Comparison of ENCODE assay signal across 8 mouse cellular contexts in genomic region chr2:33736722-33737121, GRCm38 (mm10).
DNase-seq lines count a peak whose midpoint lies in the region; ATAC-seq lines count a peak whose summit lies in the region.

No protein-coding gene starts in this region.

- no peak overlapping the region for H3K27ac ChIP-seq in intestine, embryonic 14.5 days (ENCODE audit: low read depth)
- no peak overlapping the region for H3K27ac ChIP-seq in intestine, embryonic 16.5 days (ENCODE audit: low read length)
- no peak overlapping the region for H3K27ac ChIP-seq in embryonic facial prominence, embryonic 11.5 days (replicated peaks; ENCODE audit: low read depth, low read length)
- H3K27ac ChIP-seq in hindbrain, embryonic 13.5 days = peak overlapping the region; percentile 46; the same call in 1 of the 2 replicates
- no peak overlapping the region; the same call in 1 of the 2 replicates for H3K27ac ChIP-seq in midbrain, embryonic 16.5 days (ENCODE audit: low read length)

- H3K27me3 ChIP-seq in intestine, embryonic 14.5 days (replicated peaks; ENCODE audit: control insufficient read depth, insufficient read depth, low read length) = no peaks in the 10 kb centered on the region
- H3K27me3 ChIP-seq in intestine, embryonic 16.5 days (replicated peaks; ENCODE audit: control insufficient read depth, insufficient read depth, low read length) = no peaks in the 10 kb centered on the region
- H3K27me3 ChIP-seq in embryonic facial prominence, embryonic 11.5 days (ENCODE audit: control insufficient read depth, insufficient read depth, low read length) = no peaks in the 10 kb centered on the region
- H3K27me3 ChIP-seq in hindbrain, embryonic 13.5 days = no peaks in the 10 kb centered on the region
- no peaks in the 10 kb centered on the region for H3K27me3 ChIP-seq in midbrain, embryonic 16.5 days (ENCODE audit: control insufficient read depth, insufficient read depth, low read depth, low read length)

- no peaks in the 10 kb centered on the region for H3K9me3 ChIP-seq in intestine, embryonic 14.5 days (ENCODE audit: control insufficient read depth, low read length)
- no peaks in the 10 kb centered on the region for H3K9me3 ChIP-seq in intestine, embryonic 16.5 days (ENCODE audit: control insufficient read depth, low read length)
- H3K9me3 ChIP-seq in embryonic facial prominence, embryonic 11.5 days (replicated peaks; ENCODE audit: control insufficient read depth, low read length) = no peaks in the 10 kb centered on the region
- H3K9me3 ChIP-seq in hindbrain, embryonic 13.5 days = no peaks in the 10 kb centered on the region
- no peaks in the 10 kb centered on the region for H3K9me3 ChIP-seq in midbrain, embryonic 16.5 days (replicated peaks; ENCODE audit: control insufficient read depth, low read length, poor library complexity, severe bottlenecking)

- no peak overlapping the region for H3K4me3 ChIP-seq in intestine, embryonic 14.5 days (ENCODE audit: low read depth, low read length)
- no peak overlapping the region for H3K4me3 ChIP-seq in intestine, embryonic 16.5 days (ENCODE audit: low read length)
- no peak overlapping the region for H3K4me3 ChIP-seq in embryonic facial prominence, embryonic 11.5 days (ENCODE audit: low read depth, low read length)
- H3K4me3 ChIP-seq in hindbrain, embryonic 13.5 days = no peak overlapping the region
- no peak overlapping the region for H3K4me3 ChIP-seq in midbrain, embryonic 16.5 days (ENCODE audit: low read depth, low read length)

- no peak overlapping the region for H3K4me2 ChIP-seq in intestine, embryonic 14.5 days (ENCODE audit: low read length)
- no peak overlapping the region for H3K4me2 ChIP-seq in intestine, embryonic 16.5 days (ENCODE audit: low read depth, low read length)
- H3K4me2 ChIP-seq in embryonic facial prominence, embryonic 11.5 days (ENCODE audit: low read depth, low read length) = no peak overlapping the region
- no peak overlapping the region for H3K4me2 ChIP-seq in hindbrain, embryonic 13.5 days
- no peak overlapping the region for H3K4me2 ChIP-seq in midbrain, embryonic 16.5 days (ENCODE audit: low read length)

- 5% methylated on average over 2 of the region's 2 CpGs for WGBS in intestine, embryonic 14.5 days
- 7% methylated on average over 2 of the region's 2 CpGs for WGBS in intestine, embryonic 16.5 days
- 0% methylated on average over 2 of the region's 2 CpGs for WGBS in embryonic facial prominence, embryonic 11.5 days
- WGBS in hindbrain, embryonic 13.5 days = 5% methylated on average over 2 of the region's 2 CpGs
- 0% methylated on average over 2 of the region's 2 CpGs for WGBS in midbrain, embryonic 16.5 days

- DNase-seq in intestine, embryonic 14.5 days (ENCODE audit: low spot score) = peak; percentile 80
- DNase-seq in adrenal gland, postnatal 36 days = peak; percentile 67 to 78
- peak; percentile 78 for DNase-seq in embryonic facial prominence, embryonic 11.5 days (ENCODE audit: low spot score)
- peak; percentile 55 to 57 for DNase-seq in left cerebral cortex, postnatal 36 days (ENCODE audit: low spot score in 2 of 2)
- DNase-seq in spleen, postnatal 4 days (ENCODE audit: low spot score in 2 of 2) = peak; percentile 62 to 81

- intact Hi-C loops in left cerebral cortex, postnatal 36 days (cut with DNase I) = no loop called here

- H3K4me1 ChIP-seq in intestine, embryonic 14.5 days (replicated peaks; ENCODE audit: control insufficient read depth, insufficient read depth, low read length) = no peaks in the 10 kb centered on the region
- no peaks in the 10 kb centered on the region for H3K4me1 ChIP-seq in intestine, embryonic 16.5 days (ENCODE audit: control insufficient read depth, insufficient read depth, low read length)
- H3K4me1 ChIP-seq in embryonic facial prominence, embryonic 11.5 days (ENCODE audit: control insufficient read depth, insufficient read depth, low read length) = no peaks in the 10 kb centered on the region
- peaks cover 20% of the 10 kb centered on the region for H3K4me1 ChIP-seq in hindbrain, embryonic 13.5 days (replicated peaks)
- peaks cover 2% of the 10 kb centered on the region; the same call in 1 of the 2 replicates for H3K4me1 ChIP-seq in midbrain, embryonic 16.5 days (ENCODE audit: control insufficient read depth, insufficient read depth, low read length)

- H3K9ac ChIP-seq in intestine, embryonic 14.5 days (ENCODE audit: low read length) = no peak overlapping the region
- H3K9ac ChIP-seq in intestine, embryonic 16.5 days (ENCODE audit: low read depth, low read length) = no peak overlapping the region
- H3K9ac ChIP-seq in embryonic facial prominence, embryonic 11.5 days (replicated peaks; ENCODE audit: low read length) = no peak overlapping the region
- H3K9ac ChIP-seq in hindbrain, embryonic 13.5 days = no peak overlapping the region
- H3K9ac ChIP-seq in midbrain, embryonic 16.5 days (ENCODE audit: low read depth, low read length) = no peak overlapping the region; the same call in 1 of the 2 replicates

- no peak for ATAC-seq in intestine, embryonic 14.5 days (replicated peaks; ENCODE audit: low FRiP score, low TSS enrichment, low read depth)
- ATAC-seq in intestine, embryonic 16.5 days = no peak
- ATAC-seq in embryonic facial prominence, embryonic 11.5 days (replicated peaks; ENCODE audit: insufficient number of reproducible peaks, low FRiP score, low TSS enrichment, low read depth) = no peak
- peak; percentile 22; the same call in 1 of the 2 replicates for ATAC-seq in hindbrain, embryonic 13.5 days (ENCODE audit: low FRiP score)
- ATAC-seq in midbrain, embryonic 16.5 days = 0 out of 2 replicates have a peak, but pooled peaks have one; percentile 22

- peaks cover 15% of the 10 kb centered on the region for H3K36me3 ChIP-seq in intestine, embryonic 14.5 days (ENCODE audit: control insufficient read depth, insufficient read depth, low read length)
- H3K36me3 ChIP-seq in intestine, embryonic 16.5 days (ENCODE audit: control insufficient read depth, insufficient read depth, low read length) = no peaks in the 10 kb centered on the region
- H3K36me3 ChIP-seq in embryonic facial prominence, embryonic 11.5 days (replicated peaks; ENCODE audit: control insufficient read depth, insufficient read depth, low read depth, low read length) = no peaks in the 10 kb centered on the region; the same call in 1 of the 2 replicates
- peaks cover 42% of the 10 kb centered on the region for H3K36me3 ChIP-seq in hindbrain, embryonic 13.5 days
- H3K36me3 ChIP-seq in midbrain, embryonic 16.5 days (ENCODE audit: control insufficient read depth, insufficient read depth, low read length) = peaks cover 9% of the 10 kb centered on the region

Comparison
In these comparisons a context has a peak if more than half of its experiments do, and no peak if none do; other contexts are left out.
1. ATAC-seq: peak in hindbrain, embryonic 13.5 days (single experiment) and midbrain, embryonic 16.5 days (single experiment); none in intestine, embryonic 14.5 days (single experiment), intestine, embryonic 16.5 days (single experiment) and embryonic facial prominence, embryonic 11.5 days (single experiment).
2. Peak in every context shown above with its lines, with median percentiles within 50 percentile points of each other: DNase-seq.